Mouse (Mus musculus) heart, postnatal 0 days (tissue): ENCODE results near the gene Snx30.

Source experiments
- CTCF ChIP-seq: IDR thresholded peaks from 2 replicates; pipeline ENCODE4 v1.5.1; 2016; ENCODE audit warnings: antibody characterized with exemption, control low read depth, low read depth
- EP300 ChIP-seq: IDR thresholded peaks from 2 replicates; pipeline ENCODE4 v1.6.1; 2016; ENCODE audit warnings: antibody characterized with exemption, low read depth

- TF ChIP-seq CTCF (no peak), EP300 (no peak)
Observed at GRCm38 (mm10) chr4:59897814-59898520, 92.3 kb downstream of the Snx30 start.
